Mouse (Mus musculus) liver, embryonic 11.5 days (tissue): ENCODE results near the gene Ddx39. TPM values are rescaled to one million over a fixed set of nuclear protein-coding genes. Genes with fewer than 3 reads are reported as not detected.

Experiments
- ATAC-seq: fragments of 200-750 bp; cut with Nextera tagmentation; replicated peaks from 2 replicates; pipeline ENCODE4 v1.8.0; 2017; ENCODE audit warnings: moderate number of reproducible peaks, mild to moderate bottlenecking, moderate TSS enrichment, moderate library complexity; ENCODE audit not compliant: low FRiP score
- DNase-seq: peaks from one replicate; pipeline ENCODE4 v3.0.0-alpha.2; 2017; ENCODE audit warnings: low spot score
- H3K27ac ChIP-seq: fragments of 300-500 bp; sonication (generic); 2 replicates; pipeline ENCODE4 v1.5.1; 2014; ENCODE audit warnings: mild to moderate bottlenecking, low read depth, low read length, control low read depth
- H3K27me3 ChIP-seq: fragments of 300-500 bp; sonication (generic); replicated peaks from 2 replicates; pipeline ENCODE4 v1.6.1; 2014; ENCODE audit warnings: low read length, mixed read lengths; ENCODE audit not compliant: control insufficient read depth, insufficient read depth
- H3K36me3 ChIP-seq: fragments of 300-500 bp; sonication (generic); 2 replicates; pipeline ENCODE4 v1.6.1; 2014; ENCODE audit warnings: mild to moderate bottlenecking, low read length, moderate library complexity, mixed read lengths; ENCODE audit not compliant: control insufficient read depth, insufficient read depth
- H3K4me1 ChIP-seq: fragments of 300-500 bp; sonication (generic); replicated peaks from 2 replicates; pipeline ENCODE4 v1.6.1; 2014; ENCODE audit warnings: low read length, mixed read lengths; ENCODE audit not compliant: control insufficient read depth, insufficient read depth
- H3K4me2 ChIP-seq: fragments of 300-500 bp; sonication (generic); 2 replicates; pipeline ENCODE4 v1.6.1; 2014; ENCODE audit warnings: mild to moderate bottlenecking, control low read depth, moderate library complexity
- H3K4me3 ChIP-seq: fragments of 300-500 bp; sonication (generic); 2 replicates; pipeline ENCODE4 v1.5.1; 2014; ENCODE audit warnings: low read depth, low read length, control low read depth
- H3K9ac ChIP-seq: fragments of 300-500 bp; sonication (generic); 2 replicates; pipeline ENCODE4 v1.6.1; 2014; ENCODE audit warnings: low read depth, low read length, control low read depth
- H3K9me3 ChIP-seq: fragments of 300-500 bp; sonication (generic); 2 replicates; pipeline ENCODE4 v1.6.1; 2016; ENCODE audit warnings: low read length, inconsistent platforms, mixed read lengths; ENCODE audit not compliant: control insufficient read depth
- WGBS: fragments of 180-500 bp; shearing (Covaris S2); extraction: QIAGEN DNeasy Blood & Tissue Kit; methylation state at CpG from one replicate; pipeline ENCODE4 v1.1.7; 2014; 5-methylcytosine and 5-hydroxymethylcytosine counted together
- polyA plus RNA-seq: library from polyadenylated mRNA; unstranded; fragments of >200 nt; fragmentation: Nextera tagmentation; extraction: Ambion mirVana; gene quantifications from 2 replicates; pipeline ENCODE4 v1.2.1, GENCODE M21; 2014

Gene Ddx39
- polyA plus RNA-seq, result 375 and 420 TPM in 2 replicates

- Histone ChIP-seq H3K9me3 (no peaks in the 10 kb centered on the region), H3K36me3 (peaks cover 4% of the 10 kb centered on the region; the same call in 1 of the 2 replicates), H3K4me3 (peak within 1 kb of the TSS; percentile 87), H3K27ac (peak within 1 kb of the TSS; percentile 79), H3K27me3 (no peaks in the 10 kb centered on the region), H3K9ac (peak within 1 kb of the TSS; percentile 92), H3K4me1 (peaks cover 13% of the 10 kb centered on the region), H3K4me2 (peak within 1 kb of the TSS; percentile 91)
- peak; percentile 99 for ATAC-seq
- under 1% methylated on average over 63 of the region's 63 CpGs for WGBS
- peak; percentile 95 for DNase-seq
Observed at GRCm38 (mm10) chr8:83715031-83715690, at the start of gene Ddx39. Gene Ddx39 (plus strand): TSS chr8:83715177.

DNA sequence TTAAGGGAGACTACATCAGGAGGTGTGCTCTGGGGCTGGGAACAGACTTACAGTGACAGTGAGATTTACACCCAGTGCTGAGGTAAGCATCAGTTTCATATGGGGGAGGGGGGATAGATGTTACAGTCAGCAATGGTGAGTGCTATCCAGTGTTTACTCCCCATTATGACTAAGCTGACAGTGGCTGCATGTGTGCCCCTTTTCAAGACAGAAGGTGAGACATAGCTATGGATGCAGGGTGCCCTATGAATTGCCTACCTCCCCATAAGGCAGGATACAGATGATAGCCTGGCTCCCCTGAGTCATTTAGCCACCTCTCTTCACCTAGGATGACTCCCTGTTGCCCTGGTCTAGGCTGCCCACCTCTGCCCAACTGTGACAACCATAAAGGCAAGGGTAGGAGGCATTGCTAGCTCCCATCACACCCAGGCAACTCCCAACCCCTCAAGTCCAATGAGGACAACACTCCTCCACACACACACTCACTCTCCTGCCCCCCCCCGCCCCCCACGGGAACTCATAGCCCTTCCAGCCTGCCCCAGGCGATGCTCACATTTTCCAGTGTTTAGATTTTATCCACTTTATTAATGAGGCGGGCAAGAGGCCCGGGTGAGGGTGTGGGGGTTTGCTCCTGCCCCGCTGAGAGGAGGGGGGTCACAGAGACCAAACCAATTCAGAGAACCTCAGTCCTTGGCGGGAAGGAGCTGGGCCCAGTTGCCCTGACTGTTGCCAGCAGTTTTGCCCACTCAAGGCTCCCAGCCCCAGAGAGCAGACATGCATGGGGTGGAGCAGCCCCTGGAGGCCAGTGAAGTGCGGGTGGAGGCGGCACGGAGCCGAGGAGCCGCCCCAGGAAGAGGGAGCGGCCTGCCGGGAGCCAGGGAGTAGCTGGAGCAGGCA, 48.8 kb upstream of the Ddx39 start, which contains the start of gene Ptger1:
Gene Ptger1, plus strand, starts transcription at position 710 of the 897 bp plus-strand sequence.
- ATAC-seq, result no peak
- Histone ChIP-seq H3K4me2 (no peak within 1 kb of the TSS), H3K36me3 (peaks cover 2% of the 10 kb centered on the region; the same call in 1 of the 2 replicates), H3K27me3 (0 out of 2 replicates have a peak, but pooled peaks cover 4% of the 10 kb centered on the region), H3K27ac (no peak within 1 kb of the TSS), H3K4me3 (no peak within 1 kb of the TSS), H3K4me1 (peaks cover 19% of the 10 kb centered on the region), H3K9me3 (no peaks in the 10 kb centered on the region), H3K9ac (no peak within 1 kb of the TSS)
- 39% methylated on average over 14 of the region's 14 CpGs for WGBS
- no peak for DNase-seq

- H3K36me3 ChIP-seq, result peaks cover 3% of the 10 kb centered on the region; the same call in 1 of the 2 replicates
- 0 out of 2 replicates have a peak, but pooled peaks cover 4% of the 10 kb centered on the region for H3K27me3 ChIP-seq
- DNase-seq (no peak), ATAC-seq (no peak)
- no peak overlapping the region for H3K4me3 ChIP-seq
- no peak overlapping the region for H3K27ac ChIP-seq
- no peak overlapping the region for H3K9ac ChIP-seq
- peaks cover 17% of the 10 kb centered on the region for H3K4me1 ChIP-seq
- H3K9me3 ChIP-seq, result no peaks in the 10 kb centered on the region
- WGBS, result 87% methylated on average over 3 of the region's 3 CpGs
- H3K4me2 ChIP-seq, result no peak overlapping the region
Observed at GRCm38 (mm10) chr8:83666866-83667234, 48.1 kb upstream of the Ddx39 start.

DNA sequence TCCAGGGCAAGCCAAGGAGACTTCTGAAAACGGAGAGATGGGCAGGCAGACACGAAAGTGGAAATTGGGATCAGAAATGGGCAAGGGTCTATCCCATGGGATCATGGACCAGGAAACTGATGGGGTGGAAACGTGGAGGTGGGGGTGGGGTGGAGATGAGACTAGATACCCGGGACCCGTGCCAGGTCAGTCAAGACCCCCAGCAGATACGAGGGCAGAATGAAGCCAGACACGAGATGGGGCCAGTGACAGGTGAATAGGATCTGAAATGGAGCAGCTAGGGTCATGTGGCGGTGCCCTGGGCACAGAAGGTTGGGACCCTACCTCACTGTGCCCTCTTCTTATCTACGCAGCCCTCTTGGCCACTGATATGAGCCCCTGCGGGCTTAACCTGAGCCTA, 47.5 kb upstream of the Ddx39 start:
- WGBS, result 72% methylated on average over 10 of the region's 10 CpGs
- no peak overlapping the region for H3K9ac ChIP-seq
- H3K4me3 ChIP-seq, result no peak overlapping the region
- H3K4me1 ChIP-seq, result peaks cover 11% of the 10 kb centered on the region
- DNase-seq (no peak), ATAC-seq (no peak)
- H3K27me3 ChIP-seq, result 0 out of 2 replicates have a peak, but pooled peaks cover 4% of the 10 kb centered on the region
- no peak overlapping the region for H3K27ac ChIP-seq
- H3K36me3 ChIP-seq, result peaks cover 4% of the 10 kb centered on the region; the same call in 1 of the 2 replicates
- no peak overlapping the region for H3K4me2 ChIP-seq
- H3K9me3 ChIP-seq, result no peaks in the 10 kb centered on the region

DNA sequence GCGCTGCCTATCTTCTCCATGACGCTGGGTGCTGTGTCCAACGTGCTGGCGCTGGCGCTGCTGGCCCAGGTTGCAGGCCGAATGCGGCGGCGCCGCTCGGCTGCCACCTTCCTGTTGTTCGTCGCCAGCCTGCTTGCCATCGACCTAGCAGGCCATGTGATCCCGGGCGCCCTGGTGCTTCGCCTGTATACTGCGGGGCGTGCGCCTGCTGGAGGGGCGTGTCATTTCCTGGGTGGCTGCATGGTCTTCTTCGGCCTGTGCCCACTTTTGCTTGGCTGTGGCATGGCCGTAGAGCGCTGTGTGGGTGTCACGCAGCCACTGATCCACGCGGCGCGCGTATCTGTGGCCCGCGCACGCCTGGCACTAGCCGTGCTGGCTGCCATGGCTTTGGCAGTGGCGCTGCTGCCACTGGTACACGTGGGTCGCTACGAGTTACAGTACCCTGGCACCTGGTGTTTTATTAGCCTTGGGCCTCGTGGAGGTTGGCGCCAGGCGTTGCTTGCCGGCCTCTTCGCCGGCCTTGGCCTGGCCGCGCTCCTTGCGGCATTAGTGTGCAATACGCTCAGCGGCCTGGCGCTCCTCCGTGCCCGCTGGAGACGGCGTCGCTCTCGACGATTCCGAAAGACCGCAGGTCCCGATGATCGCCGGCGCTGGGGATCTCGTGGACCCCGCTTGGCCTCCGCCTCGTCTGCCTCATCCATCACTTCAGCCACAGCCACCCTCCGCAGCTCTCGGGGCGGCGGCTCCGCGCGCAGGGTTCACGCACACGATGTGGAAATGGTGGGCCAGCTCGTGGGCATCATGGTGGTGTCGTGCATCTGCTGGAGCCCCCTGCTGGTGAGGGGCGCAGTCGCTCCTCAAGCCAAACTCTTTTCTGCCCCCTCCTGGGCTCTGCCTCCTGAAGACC, 46.7 kb upstream of the Ddx39 start:
- no peak overlapping the region for H3K27ac ChIP-seq
- peaks cover 8% of the 10 kb centered on the region for H3K4me1 ChIP-seq
- no peaks in the 10 kb centered on the region for H3K9me3 ChIP-seq
- 0 out of 2 replicates have a peak, but pooled peaks cover 4% of the 10 kb centered on the region for H3K27me3 ChIP-seq
- peak overlapping the region; percentile 26 for H3K4me3 ChIP-seq
- DNase-seq (peak; percentile 77), ATAC-seq (no peak; the same call in 1 of the 2 replicates)
- peak overlapping the region; percentile 27 for H3K9ac ChIP-seq
- H3K4me2 ChIP-seq, result peak overlapping the region; percentile 67
- peaks cover 4% of the 10 kb centered on the region; the same call in 1 of the 2 replicates for H3K36me3 ChIP-seq
- WGBS, result 36% methylated on average over 80 of the region's 80 CpGs

DNA sequence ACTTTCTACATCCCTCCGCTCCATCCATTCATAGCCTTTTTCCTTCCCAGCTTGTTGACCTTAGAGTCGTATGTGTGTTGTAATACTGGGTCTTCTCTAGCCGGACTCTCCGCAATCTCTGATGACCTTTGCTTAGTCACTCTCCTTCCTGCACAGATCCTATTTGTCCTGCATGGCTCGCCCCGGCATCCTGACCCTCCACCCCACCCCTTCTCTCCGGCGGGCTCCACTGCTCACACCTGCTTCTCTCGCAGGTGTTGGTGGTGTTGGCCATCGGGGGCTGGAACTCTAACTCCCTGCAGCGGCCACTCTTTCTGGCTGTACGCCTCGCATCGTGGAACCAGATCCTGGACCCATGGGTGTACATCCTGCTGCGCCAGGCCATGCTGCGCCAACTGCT, 46.0 kb upstream of the Ddx39 start:
- no peak overlapping the region for H3K4me3 ChIP-seq
- 0 out of 2 replicates have a peak, but pooled peaks have one; percentile 11 for ATAC-seq
- H3K9me3 ChIP-seq, result no peaks in the 10 kb centered on the region
- H3K27me3 ChIP-seq, result 0 out of 2 replicates have a peak, but pooled peaks cover 4% of the 10 kb centered on the region
- peak overlapping the region; percentile 67 for H3K4me2 ChIP-seq
- no peak overlapping the region for H3K27ac ChIP-seq
- H3K9ac ChIP-seq, result no peak overlapping the region
- WGBS, result 78% methylated on average over 16 of the region's 16 CpGs
- H3K4me1 ChIP-seq, result peaks cover 8% of the 10 kb centered on the region
- DNase-seq, result no peak
- peaks cover 4% of the 10 kb centered on the region for H3K36me3 ChIP-seq

- WGBS, result 68% methylated on average over 5 of the region's 5 CpGs
- H3K4me2 ChIP-seq, result no peak overlapping the region
Observed at GRCm38 (mm10) chr8:83672936-83673335, 42.0 kb upstream of the Ddx39 start.

GRCm38 (mm10) chr8:83674497-83674896, 40.5 kb upstream of the Ddx39 start:
- WGBS, result 89% methylated on average over 5 of the region's 5 CpGs

More at GRCm38 (mm10) chr8:83672936-83673335, 42.0 kb upstream of the Ddx39 start:
- H3K4me3 ChIP-seq, result no peak overlapping the region
- no peaks in the 10 kb centered on the region for H3K9me3 ChIP-seq
- DNase-seq (no peak), ATAC-seq (no peak)
- H3K4me1 ChIP-seq, result peaks cover 5% of the 10 kb centered on the region
- 0 out of 2 replicates have a peak, but pooled peaks cover under 1% of the 10 kb centered on the region for H3K27me3 ChIP-seq
- no peak overlapping the region for H3K27ac ChIP-seq
- H3K9ac ChIP-seq, result no peak overlapping the region
- H3K36me3 ChIP-seq, result peaks cover 10% of the 10 kb centered on the region

More at GRCm38 (mm10) chr8:83674497-83674896, 40.5 kb upstream of the Ddx39 start:
- H3K4me3 ChIP-seq, result no peak overlapping the region
- no peak overlapping the region for H3K27ac ChIP-seq
- H3K27me3 ChIP-seq, result no peaks in the 10 kb centered on the region
- H3K4me2 ChIP-seq, result no peak overlapping the region
- H3K36me3 ChIP-seq, result peaks cover 24% of the 10 kb centered on the region
- no peak overlapping the region for H3K9ac ChIP-seq
- H3K4me1 ChIP-seq, result no peaks in the 10 kb centered on the region
- no peak for DNase-seq
- ATAC-seq, result no peak
- H3K9me3 ChIP-seq, result no peaks in the 10 kb centered on the region
